In the genomic region with DNA sequence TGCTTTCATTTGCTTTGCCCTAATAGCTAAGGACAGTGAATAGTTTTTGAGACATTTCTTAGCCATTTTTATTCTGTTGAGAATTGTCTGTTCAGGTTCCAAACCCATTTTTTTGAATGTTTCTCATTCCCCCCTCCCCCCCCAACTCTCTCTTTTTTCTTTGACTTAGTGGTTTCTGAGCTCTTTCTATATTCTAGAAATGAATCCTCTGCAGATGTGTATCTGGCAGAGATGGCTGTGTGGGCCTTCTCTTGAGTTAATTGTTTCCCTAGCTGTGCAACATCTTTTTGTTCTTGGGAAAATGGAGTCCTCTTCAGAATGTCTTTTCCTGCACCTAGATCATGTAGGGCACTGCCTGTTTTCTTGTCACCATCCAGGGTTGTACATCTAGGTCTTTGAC, we compare ENCODE assay signal across 1 mouse cellular context.
TF ChIP-seq lines count a peak whose summit lies in the region.

No protein-coding gene starts in this region.

TF ChIP-seq in CH12.LX, 34 proteins besides CTCF, POLR2A, EP300 and RAD21 (continued from another document):
- TF ChIP-seq SIN3A (IDR thresholded peaks at IDR 0.05; ENCODE audit: low read length): peak; percentile 82
- peak; percentile 84 for TF ChIP-seq MAZ (IDR thresholded peaks at IDR 0.05; ENCODE audit: low read depth, low read length)
- TF ChIP-seq E2F4 (IDR thresholded peaks at IDR 0.05; ENCODE audit: insufficient replicate concordance, low read depth, low read length): no peak
- TF ChIP-seq GABPA (IDR thresholded peaks at IDR 0.05; ENCODE audit: insufficient replicate concordance, low read depth, low read length): no peak
- 0 out of 2 replicates have a peak, but pooled peaks have one; percentile 33 for TF ChIP-seq NELFE (IDR thresholded peaks at IDR 0.05; ENCODE audit: low read depth, low read length)
- TF ChIP-seq SMC3 (IDR thresholded peaks at IDR 0.05; ENCODE audit: low read depth, low read length): peak; percentile 16
- peak; percentile 58 for TF ChIP-seq ETS1 (conservative IDR thresholded peaks at IDR 0.05; ENCODE audit: low read depth, low read length)
- no peak for TF ChIP-seq USF2 (conservative IDR thresholded peaks at IDR 0.05; ENCODE audit: low read depth, low read length)
- TF ChIP-seq JUND (conservative IDR thresholded peaks at IDR 0.05; ENCODE audit: low read depth, low read length): peak; percentile 90
- TF ChIP-seq ZNF384 (IDR thresholded peaks at IDR 0.05; ENCODE audit: low read depth, low read length): peak; percentile 94
- no peak; the same call in 1 of the 2 replicates for TF ChIP-seq CHD1 (IDR thresholded peaks at IDR 0.05; ENCODE audit: low read depth, low read length)
- peak; percentile 96 for TF ChIP-seq RCOR1 (conservative IDR thresholded peaks at IDR 0.05; ENCODE audit: low read depth, low read length)
- peak; percentile 75 for TF ChIP-seq MAFK (IDR thresholded peaks at IDR 0.05; ENCODE audit: insufficient replicate concordance, low read length)
- TF ChIP-seq HCFC1 (IDR thresholded peaks at IDR 0.05; ENCODE audit: low read depth, low read length): no peak
- peak; percentile 85 for TF ChIP-seq CHD2 (IDR thresholded peaks at IDR 0.05; ENCODE audit: low read length)
- peak; percentile 36; the same call in 1 of the 2 replicates for TF ChIP-seq ZMIZ1 (IDR thresholded peaks at IDR 0.05; ENCODE audit: low read depth, low read length)
